Mouse (Mus musculus) layer of hippocampus, adult 18-20 months (tissue): ENCODE data around the gene Tbxas1. TPM values are rescaled to one million over a fixed set of nuclear protein-coding genes. Genes with fewer than 3 reads are reported as not detected.

Experiments used
- DNase-seq, 2 experiments: peaks; one replicate each; pipeline ENCODE4 v3.0.0; 2022; ENCODE audit warnings: low spot score in 2 of 2
- long read RNA-seq: library from polyadenylated mRNA; stranded (forward); transcript quantifications from one replicate; pipeline ENCODE4 v2.0.0, GENCODE M21; 2021
- total RNA-seq, 2 experiments: library from RNA; stranded (reverse); gene quantifications; 2 replicates each; pipeline ENCODE4 v1.2.3; 2021

Tbxas1 gene
- total RNA-seq = 1 to 10 TPM; 1.9 to 2.7 TPM
- long read RNA-seq, partial matches to known transcripts = 0 of 1 reads
- long read RNA-seq, other reads (novel, unspliced or antisense) = 0 of 1 reads

DNA sequence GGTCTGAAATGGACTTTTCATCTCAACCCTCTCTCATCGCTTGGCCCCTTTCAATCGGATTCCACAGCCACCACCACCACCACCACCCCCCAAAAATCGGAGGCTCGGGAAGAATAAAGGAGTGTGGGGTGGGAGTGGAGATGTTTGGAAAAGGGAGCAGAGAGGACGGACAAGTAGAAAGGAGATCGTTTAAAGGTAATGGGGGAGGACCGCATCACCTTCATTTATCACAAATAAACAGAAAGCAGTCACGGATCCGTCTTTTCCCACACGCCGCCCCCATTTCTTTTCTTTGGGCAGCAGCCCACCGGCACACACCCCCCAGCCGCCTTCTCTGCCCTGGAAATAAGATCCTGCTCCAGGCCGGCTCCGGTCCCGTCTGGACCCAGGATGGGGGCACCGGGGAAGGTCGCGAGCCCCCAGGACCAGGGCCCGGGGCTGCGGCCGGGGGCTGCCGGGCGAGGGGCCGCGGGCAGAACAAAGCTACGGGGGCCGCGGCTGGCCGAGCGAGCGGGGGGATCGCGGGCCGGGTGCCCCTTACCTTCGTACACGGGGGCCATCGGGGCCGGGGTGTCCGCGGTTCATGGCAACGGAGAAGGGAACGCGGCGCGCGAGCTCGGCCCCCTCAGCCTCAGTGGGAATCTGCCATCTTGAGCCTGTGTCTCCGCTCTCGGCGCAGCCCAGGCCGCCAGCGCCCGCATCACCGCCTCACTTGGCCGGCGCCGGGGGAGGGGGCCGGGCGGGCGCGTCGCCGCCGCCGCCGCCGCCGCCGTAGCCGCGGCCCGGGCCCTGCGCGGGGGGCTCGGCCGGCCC is at the start of gene Tbxas1:
Tbxas1 (plus strand) TSS at position 147 of the 813 bp plus-strand sequence.
- DNase-seq = peak in 1 of 2 experiments; percentile 39

DNA sequence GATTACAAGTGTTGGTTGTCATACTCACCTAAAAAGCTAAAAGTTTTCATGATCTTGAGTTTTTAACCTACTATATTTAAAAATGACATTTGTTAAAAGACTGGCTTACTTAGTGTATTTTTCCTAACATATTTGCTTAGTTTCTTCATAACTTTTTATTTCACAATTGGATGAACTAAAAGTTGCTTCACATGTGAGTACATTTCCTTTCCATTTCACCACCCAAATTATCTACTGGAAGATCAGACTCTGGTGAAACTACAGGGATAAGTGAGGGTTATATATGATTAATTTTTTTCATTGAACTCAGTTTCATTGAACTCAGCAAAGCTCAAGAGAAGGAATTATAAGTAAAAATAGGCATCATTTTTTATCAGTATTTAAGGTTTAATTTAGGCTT is 49.3 kb upstream of the Tbxas1 start:
- DNase-seq = no peak

DNA sequence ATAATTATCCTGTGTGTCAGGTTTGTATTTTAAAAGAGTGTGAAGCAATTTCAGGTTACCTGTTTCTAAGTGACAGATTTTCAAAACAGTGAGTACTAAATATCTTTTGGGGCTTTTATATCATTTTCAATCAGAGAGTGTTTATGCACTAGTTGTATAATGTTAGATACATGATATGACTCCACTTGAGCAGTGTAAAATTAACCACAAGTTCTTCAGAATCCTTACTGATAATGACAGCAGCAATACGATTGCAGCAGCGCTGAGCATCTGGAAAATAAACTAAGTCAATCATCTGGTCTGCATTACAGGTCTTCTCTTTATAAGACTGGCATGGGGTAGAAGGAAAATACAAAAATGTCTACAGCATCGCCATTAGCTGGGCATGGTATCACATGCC is 48.3 kb upstream of the Tbxas1 start:
- DNase-seq = no peak

DNA sequence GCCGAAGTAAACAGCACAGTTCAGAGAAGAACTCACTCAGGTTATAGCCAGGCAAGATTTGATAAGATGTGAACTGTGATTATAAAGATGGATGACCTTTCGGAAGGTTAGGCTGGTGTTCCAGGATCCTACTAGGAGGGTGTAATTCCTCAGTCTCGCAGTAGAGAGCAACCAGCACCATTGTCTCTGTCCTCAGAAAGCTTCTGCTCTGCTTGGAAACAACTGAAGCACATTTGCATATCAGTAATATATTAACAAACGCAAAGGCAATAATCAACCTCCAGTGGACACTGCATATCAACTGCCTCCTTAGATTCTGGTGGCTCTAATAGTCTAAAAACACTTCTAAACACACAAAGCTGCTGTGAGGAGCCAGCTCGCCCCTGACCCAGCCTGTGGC is 47.8 kb upstream of the Tbxas1 start:
- DNase-seq = no peak

DNA sequence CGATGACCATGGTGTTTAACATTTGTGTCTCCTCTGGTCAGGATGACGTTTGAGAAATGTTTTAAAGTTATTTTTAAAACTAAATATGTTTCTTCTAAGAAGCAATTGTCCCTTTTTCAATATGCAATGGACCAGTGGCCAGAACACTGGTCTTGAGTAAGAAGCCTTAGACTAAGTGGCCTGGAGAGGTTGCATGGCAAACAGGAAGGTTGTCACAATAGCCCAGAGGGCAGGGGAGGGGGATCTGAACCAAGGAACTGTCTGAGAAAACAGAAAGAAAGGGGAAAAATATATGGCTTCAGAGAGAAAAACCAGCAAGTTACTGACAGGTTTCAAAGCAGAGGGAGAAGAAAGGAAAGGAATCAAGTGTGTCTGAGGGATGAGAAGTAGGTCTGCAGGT is 47.0 kb upstream of the Tbxas1 start:
- DNase-seq = no peak

DNA sequence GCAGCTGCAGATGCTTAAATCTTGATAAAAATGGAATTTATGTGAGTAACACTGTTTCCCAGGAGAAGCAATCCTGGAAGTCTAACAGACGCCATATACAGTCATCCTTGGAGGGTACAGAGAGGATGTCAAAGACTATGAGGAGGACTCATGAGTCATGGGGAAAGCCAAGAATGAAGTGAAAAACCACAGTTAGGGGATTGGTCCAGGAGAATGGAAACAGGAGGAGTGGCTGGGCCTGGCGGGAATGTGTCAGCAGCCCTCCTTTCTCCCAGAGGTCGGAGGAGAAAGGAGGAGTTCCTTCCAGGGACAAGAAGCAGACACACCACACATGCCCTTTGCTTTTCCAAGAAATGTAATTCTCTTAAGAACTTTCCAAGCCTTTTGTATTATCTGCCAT is 45.8 kb upstream of the Tbxas1 start:
- DNase-seq = no peak

DNA sequence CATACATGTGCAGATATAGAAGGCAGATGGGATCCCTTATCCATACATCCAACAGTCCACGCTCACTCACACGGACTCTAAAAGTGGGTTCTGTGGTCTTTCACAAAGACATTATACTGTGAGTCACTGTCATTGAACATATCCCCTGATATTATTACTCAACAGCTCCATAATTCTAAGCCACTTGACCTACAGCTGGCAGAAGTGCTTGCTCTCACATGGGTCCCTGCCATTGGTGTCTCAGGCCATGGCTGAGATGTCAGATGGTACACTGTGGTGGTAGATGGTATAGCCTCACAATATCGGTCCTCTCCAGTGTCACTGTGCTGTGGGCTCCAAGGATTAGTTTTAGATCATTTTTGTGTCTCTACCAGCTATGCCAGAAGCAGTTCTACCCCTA is 41.5 kb upstream of the Tbxas1 start:
- DNase-seq = no peak

DNA sequence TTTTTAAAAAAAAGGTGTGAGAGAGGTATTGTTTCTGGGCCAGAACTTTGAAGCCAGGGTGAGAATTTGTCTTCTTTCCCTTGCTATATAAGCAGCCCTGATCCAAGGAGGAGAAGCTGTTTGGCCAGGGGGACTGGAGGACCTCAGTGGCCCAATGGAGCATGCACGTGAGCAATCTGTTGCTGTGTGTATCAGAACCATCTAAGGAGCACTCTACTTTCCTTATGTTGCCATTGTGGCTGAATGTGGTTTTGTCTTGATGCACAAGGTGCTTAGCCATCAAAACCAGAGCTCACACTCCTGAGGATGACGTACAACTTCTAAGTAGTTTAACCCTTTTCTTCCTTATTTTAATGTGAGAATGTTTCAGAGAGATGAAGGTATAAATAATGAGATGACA is 40.5 kb upstream of the Tbxas1 start:
- DNase-seq = no peak

DNA sequence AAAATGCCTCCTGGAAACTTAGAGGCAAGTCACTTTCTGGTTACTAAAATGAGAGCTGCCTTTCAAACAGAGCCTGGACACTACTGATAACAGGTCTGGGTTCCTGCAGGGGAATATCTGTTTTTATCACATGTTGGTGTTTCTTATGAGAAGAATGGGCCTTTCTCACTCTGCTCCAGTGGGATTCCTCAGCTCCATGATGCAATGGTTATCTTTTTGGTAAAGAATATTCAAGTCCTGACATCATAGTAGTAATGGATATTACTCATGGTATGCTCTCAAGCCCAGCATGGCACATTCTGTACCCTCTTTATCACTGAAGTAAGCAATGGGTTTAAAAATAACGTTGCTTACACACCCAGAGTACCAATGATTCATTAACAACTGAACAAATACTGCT is 40.0 kb upstream of the Tbxas1 start:
- DNase-seq = no peak

DNA sequence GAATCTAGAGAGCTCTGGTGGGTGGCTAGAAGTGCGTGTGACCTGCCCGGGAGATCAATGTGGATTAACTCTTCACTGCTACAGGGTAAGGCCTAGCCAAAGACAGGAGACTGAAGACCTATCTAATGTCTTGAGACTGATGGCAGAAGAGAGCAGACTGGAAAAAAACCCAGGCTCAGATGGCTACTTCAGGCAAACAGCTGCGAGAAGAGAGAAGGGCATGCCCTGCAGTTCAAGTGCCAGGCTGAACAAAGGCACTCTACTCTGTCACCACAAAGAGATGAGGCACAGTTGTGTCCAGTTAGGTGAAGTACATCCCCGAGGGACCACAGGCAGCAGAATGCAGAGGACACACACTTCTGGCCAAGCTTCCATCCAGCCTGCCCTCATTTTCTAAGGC is 37.1 kb upstream of the Tbxas1 start:
- no peak for DNase-seq

DNA sequence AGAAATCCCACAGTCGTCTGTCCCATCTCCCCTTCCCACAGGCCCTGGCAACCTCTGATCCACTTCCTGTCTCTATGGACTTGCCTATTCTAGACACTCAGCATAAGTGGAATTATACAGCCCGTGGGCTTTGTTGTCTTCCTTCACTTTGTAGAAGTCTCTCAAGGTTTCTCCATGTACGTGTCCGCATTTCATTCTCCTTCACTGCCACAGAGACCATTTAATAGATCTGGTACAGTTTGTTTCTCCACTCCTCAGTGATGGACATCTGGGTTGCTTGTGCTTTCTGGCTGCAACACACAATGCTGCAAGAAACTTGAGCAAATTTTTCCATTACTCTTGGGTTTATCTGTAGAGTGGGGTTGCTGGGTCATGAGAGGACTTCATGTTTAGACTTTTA is 35.3 kb upstream of the Tbxas1 start:
- no peak for DNase-seq

DNA sequence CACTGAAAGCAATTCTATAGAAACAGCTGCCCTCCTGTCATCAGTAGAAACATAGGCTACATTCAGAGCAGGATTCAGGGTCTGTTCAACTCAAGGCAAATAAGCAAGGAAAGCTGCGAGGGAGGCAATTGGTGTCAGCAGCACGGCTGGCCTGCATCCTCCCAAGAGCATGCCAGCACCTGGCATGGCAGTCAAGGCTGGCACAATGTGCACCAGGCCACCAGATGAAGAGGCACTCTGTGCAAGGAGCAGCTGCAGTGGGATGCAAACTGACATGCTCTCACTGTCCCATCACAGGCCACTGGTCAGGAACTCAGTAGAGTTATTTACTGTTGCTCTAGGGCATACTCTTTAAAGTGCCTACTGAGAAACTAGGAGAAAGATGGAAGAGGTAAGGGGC is 34.8 kb upstream of the Tbxas1 start:
- DNase-seq = peak in 1 of 2 experiments; percentile 42

DNA sequence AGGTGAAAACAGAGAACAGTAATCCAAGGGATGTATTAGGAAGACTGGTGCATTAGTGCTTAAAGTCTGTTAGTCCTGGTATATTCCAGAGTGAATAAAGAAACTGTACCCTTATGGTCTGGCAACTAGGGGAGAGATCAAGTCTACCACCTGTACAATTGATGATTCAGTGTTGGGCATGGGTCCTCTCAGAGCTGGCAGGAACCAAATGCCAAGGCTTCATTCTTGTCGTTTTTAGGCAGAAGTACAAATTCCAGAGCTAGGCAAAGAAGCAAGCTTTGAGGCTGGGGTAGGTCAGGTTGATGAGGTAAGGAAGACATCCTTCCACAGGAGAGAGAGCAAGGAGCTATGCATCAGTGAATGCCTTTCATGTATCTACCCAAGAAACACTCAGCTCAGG is 34.4 kb upstream of the Tbxas1 start:
- no peak for DNase-seq

DNA sequence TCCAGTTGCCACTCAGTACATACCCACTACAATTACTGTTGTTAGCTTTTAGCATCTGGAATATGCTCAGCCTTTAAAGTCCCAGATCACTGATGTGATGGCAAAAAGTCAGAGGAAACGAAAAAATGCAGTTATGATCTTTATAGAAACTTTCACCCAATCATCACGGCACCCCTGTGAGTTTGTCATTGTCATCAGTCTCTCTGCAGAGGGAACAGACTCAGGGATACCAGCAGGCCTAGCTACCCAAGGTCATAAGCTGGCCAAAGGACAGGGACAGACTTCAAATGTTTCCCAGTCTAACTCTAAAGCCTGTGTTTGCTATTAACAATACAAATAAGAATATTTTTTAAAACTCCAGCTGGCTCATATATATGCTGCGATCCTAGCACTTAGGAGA is 33.7 kb upstream of the Tbxas1 start:
- no peak for DNase-seq

DNA sequence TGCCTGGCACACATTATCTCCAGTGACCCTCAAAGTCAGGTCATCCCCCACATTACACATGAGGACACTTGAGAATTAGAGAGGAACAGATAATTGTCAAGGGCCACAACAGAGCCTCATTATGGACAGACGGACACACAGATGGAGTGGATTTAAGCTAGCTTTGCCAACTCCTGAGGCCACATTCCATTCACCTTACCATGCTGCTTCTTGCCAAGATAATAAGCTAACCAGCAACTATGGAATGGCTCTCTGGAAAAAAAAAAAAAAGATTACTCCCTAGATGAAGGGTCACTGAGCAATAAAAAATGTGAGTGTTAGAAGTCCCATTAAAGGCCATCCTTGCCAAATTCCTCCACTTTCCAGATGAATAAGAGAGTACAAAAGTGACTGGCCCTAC is 30.1 kb upstream of the Tbxas1 start:
- DNase-seq = no peak

DNA sequence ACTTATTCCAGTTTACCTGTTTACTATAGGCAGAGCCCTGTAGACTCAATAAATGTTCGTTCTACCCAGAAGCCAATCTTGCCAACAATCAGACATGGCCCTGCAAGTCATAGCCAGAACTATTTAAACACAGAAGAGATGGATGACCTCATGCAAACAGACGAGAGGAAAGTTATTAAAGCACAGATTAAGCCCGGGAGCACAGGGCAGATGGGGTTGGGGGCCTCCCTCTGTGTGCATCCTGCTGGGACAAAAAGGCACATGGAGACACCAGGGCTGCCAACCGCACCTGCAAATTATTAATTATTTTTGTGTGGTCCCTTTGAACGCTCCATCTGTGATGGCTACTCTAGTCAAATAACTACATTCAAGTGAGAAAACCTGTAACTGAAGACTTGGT is 29.3 kb upstream of the Tbxas1 start:
- DNase-seq = no peak

DNA sequence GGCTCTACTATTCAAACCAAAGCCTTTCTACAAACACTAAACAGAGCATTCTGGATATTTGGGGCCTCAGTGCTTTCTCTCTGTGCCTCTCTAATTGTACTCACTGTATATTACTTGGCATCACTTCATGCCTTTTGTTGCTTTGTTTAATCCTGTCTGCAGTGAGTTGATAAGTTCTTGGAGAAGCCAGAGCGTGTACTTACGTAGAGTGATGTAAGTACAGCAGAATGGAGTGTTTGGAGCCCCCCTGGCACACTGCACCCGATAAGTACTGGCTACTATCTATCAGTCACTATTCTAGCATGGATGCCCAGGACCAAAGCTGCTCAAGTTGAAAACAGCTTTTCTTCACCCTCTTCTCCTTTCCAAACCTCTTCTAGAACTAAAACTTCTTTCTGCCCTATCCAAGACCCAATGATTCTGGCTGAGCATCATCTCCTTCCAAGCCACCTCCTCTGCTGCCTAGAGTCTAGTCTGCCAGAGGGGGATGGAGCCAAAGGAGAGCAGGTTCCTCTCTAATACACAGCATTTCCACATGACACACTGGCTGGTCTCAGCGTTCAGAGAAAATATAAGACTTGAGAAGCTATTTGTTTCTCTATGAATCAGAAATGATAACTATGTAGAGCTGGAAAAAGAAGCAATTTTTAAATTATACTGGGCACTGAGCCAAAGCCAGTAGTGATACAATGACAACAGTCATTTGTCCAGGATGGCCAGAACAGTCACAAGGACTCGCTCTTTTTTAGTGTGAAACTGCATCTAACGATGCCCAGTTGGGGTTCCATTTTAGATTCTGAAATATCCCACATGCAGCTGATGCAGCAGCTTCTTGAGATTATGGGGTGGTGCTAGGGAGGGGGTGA is 28.6 kb upstream of the Tbxas1 start:
- DNase-seq = no peak

DNA sequence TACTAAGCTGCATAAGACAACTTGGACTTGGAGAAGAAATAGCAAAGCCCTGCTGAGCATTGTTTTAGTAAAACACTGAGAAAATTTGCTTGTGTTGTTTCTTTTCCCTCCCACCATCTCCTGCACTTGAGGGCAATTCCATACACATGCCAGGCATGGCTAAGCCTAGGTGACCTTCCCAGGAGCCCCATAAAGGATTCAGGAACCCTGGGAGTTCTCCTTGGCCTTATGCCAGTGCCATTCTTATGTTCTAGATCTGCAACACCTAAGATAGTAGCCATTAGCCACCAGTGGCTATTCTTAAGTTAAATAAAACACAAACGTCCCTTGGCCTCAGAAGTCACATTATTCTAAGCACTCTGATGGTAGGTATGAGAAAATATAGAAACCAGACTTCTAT is 27.8 kb upstream of the Tbxas1 start:
- no peak for DNase-seq

DNA sequence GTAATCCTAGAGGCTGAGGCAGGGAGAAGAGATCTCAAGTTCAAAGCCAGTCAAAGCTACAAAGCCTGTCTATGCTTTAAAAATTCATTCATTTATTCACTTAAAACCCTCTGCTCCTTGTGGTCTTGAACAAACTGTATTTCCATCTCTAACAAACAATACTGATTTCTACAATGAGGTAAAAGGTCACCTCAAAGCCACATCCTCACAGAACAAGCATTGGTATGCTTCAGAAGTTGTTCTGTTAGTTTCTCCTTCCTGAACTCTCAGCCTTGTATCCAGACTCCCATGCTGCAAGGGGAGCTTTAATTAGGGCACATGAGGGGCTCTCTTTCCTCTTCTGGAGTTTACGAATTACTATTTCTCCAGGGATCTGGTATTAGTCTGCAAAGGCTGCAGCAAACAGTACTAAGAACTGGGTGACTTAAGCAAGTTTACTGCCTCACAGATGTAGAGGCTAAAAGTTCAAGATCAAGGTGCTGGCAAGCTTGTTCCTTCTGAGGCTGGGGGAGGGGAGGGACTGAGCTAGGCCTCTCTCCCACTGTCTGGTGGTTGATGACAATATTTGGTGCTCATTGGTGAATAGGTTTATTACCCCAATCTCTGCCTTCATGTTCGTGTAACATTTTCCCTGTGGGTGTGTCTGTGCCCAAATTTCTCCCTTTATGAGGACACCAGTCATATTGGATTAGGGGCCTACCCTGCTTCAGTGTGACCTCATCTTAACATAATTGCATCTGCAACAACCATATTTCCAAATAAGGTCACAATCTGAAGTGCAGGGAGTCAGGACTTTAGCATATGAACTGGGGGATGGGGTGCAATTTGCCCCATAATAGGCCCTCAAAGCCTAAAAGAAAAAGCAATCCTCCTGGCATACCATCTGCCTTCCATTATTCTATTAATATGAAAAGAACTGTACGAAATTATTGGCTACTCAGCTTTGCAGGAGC is 27.0 kb upstream of the Tbxas1 start:
- DNase-seq = no peak

DNA sequence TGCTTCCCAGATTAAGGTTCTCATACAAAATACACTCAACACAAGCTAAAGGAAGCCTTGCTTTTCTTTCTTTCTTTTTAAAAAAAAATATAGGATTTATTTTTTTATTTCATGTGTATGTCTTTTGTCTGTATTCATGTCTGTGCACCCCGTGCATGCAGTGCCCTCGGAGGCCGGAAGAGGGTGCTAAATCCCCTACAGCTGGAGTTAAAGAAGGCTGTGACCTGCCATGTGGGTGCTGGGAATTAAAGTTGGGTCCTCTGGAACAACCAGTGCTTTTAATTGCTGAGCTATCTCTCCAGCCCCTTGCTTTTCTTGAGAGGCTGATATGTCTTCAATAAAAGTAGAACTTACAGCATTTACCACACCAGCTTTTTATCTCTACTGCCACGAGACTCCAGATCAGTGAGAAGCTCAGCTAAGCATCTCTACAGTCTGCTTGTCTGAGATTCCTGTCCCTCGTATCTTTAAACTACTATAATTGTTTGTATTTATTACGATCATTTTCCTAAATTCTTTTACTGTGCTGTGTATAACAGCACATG is 24.4 kb upstream of the Tbxas1 start:
- DNase-seq = no peak

DNA sequence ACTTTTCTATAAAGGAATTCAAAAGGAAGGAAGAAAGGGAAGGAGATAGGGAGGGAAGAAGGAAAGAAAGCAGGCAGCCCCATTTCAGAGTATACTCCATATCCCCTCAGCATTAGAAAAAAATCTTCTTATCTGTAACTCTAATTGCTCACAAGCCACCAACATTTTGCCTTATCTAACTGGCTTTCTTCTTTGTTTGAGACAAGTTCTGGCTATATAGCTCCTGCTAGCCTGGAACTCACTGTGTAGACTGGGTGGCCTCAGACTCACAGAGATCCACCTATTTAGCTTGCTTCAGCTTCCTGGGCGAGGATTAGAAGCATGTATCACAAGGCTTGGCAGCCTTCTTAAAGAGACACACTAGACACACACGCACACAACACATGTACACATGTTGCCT is 23.5 kb upstream of the Tbxas1 start:
- no peak for DNase-seq
